Mouse (Mus musculus) bone marrow, adult 2 months (tissue): Measurements from ENCODE around the gene Zfp174. TPM values are rescaled to one million over a fixed set of nuclear protein-coding genes. Genes with fewer than 3 reads are reported as not detected.

Source experiments
- H3K27ac ChIP-seq: fragments of 200-500 bp; 2 replicates; pipeline ENCODE4 v1.5.1; 2012; ENCODE audit warnings: low read depth, mild to moderate bottlenecking, control low read depth, inconsistent platforms, low read length; ENCODE audit not compliant: control insufficient read depth, poor library complexity, insufficient read depth
- H3K4me1 ChIP-seq: fragments of 200-500 bp; 2 replicates; pipeline ENCODE4 v1.6.1; 2011; ENCODE audit warnings: low read length; ENCODE audit not compliant: control insufficient read depth, insufficient read depth
- H3K4me3 ChIP-seq: fragments of 200-500 bp; replicated peaks from 2 replicates; pipeline ENCODE3; 2011; ENCODE audit warnings: mild to moderate bottlenecking, low read depth, low read length, control low read depth; ENCODE audit not compliant: control insufficient read depth
- CTCF ChIP-seq: fragments of 200-500 bp; IDR thresholded peaks from 2 replicates; pipeline ENCODE4 v1.5.1; 2011; ENCODE audit warnings: low read length, control low read depth; ENCODE audit not compliant: control insufficient read depth, insufficient read depth
- POLR2A ChIP-seq: fragments of 200-500 bp; IDR thresholded peaks from 2 replicates; pipeline ENCODE4 v1.6.1; 2011; ENCODE audit warnings: low read depth, mild to moderate bottlenecking, control low read depth, low read length, borderline replicate concordance; ENCODE audit not compliant: control insufficient read depth
- WGBS: fragments of 180-500 bp; shearing (Covaris S2); methylation state at CpG from one replicate; pipeline ENCODE4 v1.1.7; 2018; 5-methylcytosine and 5-hydroxymethylcytosine counted together
- polyA plus RNA-seq: library from polyadenylated mRNA; stranded (reverse); fragments of >200 nt; gene quantifications from 2 replicates; pipeline ENCODE4 v1.2.4, GENCODE M21; 2011; ENCODE audit warnings: low replicate concordance; ENCODE audit not compliant: missing spikeins, insufficient read depth, insufficient read length

Gene Zfp174
- polyA plus RNA-seq, 1 experiment, result 0.42 TPM

DNA sequence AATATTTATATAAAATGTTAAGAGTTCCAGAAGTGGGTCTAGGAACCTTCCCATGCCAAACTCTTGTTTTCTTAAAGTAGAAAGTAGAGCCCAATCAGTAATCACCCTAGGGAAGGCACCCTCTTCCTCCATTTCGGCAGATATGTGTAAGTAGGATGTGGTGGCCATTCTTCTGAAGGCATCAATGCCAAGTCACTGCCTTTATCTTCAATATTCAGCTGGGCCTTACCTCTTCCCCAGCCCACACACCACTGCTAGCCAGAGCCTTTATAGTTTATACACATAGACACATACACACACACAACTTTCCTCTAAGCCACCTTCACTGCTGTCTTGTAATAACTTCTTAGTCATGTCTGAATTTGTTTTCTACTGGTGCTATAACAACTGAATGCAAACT lies 8.7 kb downstream of the Zfp174 start:
- Histone ChIP-seq H3K4me1 (no peaks in the 10 kb centered on the region), H3K27ac (no peak overlapping the region), H3K4me3 (no peak overlapping the region)
- TF ChIP-seq POLR2A, result no peak
- TF ChIP-seq CTCF, result no peak
- WGBS, result 41% methylated on average over 1 of the region's 1 CpGs

DNA sequence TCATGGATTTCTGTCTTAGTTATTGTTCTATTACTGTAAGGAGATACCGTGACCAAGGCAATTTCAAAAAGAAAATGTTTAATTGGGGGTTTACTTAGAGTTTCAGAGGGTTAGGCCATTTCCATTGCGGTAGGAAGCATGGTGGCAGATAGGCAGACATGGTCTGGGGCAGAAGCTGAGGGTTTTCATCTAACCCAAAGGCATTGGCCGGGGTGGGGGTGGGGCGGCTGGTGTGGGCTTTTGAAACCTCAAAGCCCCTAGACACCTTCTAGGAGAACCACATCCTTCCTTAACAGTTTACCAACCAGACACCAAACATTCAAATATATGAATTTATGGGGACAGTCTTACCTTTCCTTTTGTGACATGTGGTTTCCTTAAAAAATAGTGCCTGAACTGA lies 12.2 kb downstream of the Zfp174 start:
- Histone ChIP-seq H3K4me1 (no peaks in the 10 kb centered on the region), H3K4me3 (no peak overlapping the region), H3K27ac (no peak overlapping the region)
- 35% methylated on average over 4 of the region's 4 CpGs for WGBS
- no peak for TF ChIP-seq CTCF
- TF ChIP-seq POLR2A, result no peak

DNA sequence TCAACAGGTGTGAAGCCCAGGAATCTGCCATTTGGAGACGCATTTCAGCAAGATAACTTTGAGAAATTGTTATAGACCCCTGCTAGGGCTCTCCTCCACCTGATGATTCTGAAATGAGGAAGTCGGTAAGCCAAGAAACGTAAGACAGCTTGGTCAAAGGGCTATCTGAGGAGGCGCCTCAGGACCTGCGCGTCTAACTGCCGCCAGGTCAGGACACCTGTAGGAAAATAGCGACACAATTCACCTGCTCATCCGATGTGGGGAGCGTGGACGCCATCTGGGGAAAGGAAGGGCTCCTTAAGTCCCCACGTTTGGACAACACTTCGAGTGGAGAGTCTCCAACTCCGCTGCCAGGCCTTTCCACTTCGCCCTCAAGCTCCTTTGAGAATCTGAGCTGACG lies 24.7 kb downstream of the Zfp174 start:
- H3K4me1 ChIP-seq, result no peaks in the 10 kb centered on the region; the same call in 1 of the 2 replicates
- WGBS, result 1% methylated on average over 16 of the region's 16 CpGs
- no peak for TF ChIP-seq POLR2A
- TF ChIP-seq CTCF, result no peak
- peak overlapping the region; percentile 88 for H3K4me3 ChIP-seq
- peak overlapping the region; percentile 73 for H3K27ac ChIP-seq

DNA sequence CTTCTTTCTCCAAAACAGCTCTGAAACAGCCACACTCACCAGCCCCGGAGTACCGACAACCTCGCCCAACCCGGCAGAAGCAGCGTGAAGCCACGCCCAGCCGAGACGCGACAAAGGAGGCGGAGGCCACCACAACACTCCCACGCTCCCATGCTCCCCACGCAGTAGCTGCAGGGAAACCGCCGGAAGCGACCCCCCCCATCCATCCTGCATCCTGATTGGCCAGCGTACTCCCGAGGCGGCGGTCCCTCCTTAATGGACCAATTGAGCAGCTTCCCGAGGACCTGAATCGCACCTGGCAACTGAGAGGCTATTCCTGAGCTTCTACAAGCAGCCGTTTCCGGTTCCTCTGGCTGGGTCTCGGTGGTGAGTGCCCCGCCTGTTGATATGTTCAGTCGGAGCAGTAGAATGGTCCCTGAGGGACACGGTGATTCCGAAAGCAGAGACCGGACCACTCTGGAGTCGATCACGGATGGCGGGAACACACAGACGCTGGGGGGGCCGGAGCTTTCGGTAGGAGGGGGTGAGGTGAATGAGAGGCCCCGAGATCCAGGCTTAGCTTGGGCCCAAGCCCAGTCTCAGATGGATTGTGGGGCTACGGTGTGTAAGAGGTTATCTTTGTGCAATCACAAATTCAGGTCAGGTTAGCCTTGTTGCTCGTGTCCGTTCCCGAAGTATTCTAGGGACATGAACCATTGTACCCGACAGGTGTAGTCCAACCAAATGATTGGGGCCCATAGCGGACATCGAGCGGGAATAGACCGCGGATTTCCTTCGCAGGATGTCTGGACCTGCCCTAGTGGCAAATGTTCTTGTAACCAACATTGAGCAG lies 25.4 kb downstream of the Zfp174 start, which contains the start of gene Naa60:
Gene Naa60 (plus strand): TSS at position 160 of the 832 bp plus-strand sequence.
- peak within 1 kb of the TSS; percentile 88 for H3K4me3 ChIP-seq
- peak within 1 kb of the TSS; percentile 73 for H3K27ac ChIP-seq
- no peaks in the 10 kb centered on the region; the same call in 1 of the 2 replicates for H3K4me1 ChIP-seq
- TF ChIP-seq CTCF (no peak), POLR2A (no peak; the same call in 1 of the 2 replicates)
- WGBS, result 3% methylated on average over 47 of the region's 47 CpGs

DNA sequence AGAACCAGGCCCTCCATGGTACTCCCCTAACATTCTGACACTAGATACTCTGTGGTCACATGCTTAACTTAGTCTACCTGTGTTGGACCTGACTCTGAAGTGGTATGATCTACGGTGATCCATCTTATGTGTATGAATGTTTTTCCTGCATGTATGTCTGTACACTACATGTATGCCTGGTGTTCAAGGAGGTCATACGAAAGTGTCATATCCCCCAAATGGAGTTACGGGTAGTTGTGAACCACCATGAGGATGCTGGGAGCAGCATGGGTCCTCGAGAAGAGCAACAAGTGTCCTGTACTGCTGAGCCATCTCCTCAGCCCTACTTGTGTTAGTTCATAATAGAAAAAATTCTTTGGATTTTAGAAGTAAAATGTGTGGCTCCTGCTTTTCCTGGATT lies 29.3 kb downstream of the Zfp174 start:
- TF ChIP-seq POLR2A (no peak), CTCF (no peak)
- 94% methylated on average over 4 of the region's 4 CpGs for WGBS
- no peaks in the 10 kb centered on the region for H3K4me1 ChIP-seq
- no peak overlapping the region for H3K4me3 ChIP-seq
- no peak overlapping the region for H3K27ac ChIP-seq

DNA sequence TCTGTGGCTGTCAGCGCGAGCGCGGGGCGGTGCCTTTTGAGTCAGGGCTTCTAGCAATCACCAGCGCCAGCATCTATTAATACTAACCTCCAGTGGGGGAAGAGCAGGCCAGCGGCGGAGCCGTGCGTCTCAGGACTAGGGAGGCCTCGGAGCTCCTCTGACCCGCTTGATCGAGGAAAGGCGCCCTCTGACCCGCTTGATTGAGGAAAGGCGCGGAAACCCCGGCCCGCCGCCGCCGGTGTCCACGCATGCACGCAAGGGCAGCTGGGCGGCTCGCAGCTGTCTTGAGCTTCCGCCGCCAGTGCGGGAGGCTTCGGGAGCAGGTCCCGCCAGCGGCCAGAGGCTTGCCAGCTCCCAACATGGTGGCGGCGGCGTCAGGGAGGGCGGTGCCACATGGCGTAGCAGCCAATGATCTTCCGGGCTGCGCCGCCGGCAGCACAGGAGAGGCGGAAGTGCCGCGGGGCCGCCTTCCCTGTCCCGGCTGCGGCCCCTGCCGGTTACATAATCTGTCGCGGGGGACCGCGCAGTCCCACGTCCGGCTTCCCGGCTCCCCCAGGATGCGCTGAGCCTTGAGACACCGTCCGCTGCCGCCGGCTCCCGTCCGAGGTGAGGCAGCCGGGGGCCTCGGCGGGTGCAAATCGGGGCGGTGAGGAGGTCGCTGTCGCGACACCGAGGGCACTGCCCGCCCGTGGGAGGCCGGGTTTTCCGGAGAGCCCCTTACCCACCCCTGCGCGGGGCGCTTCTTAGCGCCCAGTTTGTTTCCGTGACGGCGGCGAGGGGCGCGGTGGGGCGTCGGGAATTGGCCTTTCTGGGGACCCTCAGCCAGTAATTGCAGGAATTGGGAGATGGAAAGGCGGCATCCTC lies 37.4 kb downstream of the Zfp174 start, which contains the start of the genes Zfp597 and Gm20695:
Gene Zfp597 (minus strand): TSS at position 361 of the 864 bp plus-strand sequence.
Gene Gm20695 (plus strand): TSS at position 448 of the 864 bp plus-strand sequence.
- peak within 1 kb of the TSS; percentile 88 for H3K4me3 ChIP-seq
- peaks cover 1% of the 10 kb centered on the region; the same call in 1 of the 2 replicates for H3K4me1 ChIP-seq
- H3K27ac ChIP-seq, result peak within 1 kb of the TSS; percentile 98
- TF ChIP-seq CTCF, result 0 out of 2 replicates have a peak, but pooled peaks have one; percentile 10
- TF ChIP-seq POLR2A, result peak; percentile 56; the same call in 1 of the 2 replicates
- WGBS, result under 1% methylated on average over 88 of the region's 88 CpGs

DNA sequence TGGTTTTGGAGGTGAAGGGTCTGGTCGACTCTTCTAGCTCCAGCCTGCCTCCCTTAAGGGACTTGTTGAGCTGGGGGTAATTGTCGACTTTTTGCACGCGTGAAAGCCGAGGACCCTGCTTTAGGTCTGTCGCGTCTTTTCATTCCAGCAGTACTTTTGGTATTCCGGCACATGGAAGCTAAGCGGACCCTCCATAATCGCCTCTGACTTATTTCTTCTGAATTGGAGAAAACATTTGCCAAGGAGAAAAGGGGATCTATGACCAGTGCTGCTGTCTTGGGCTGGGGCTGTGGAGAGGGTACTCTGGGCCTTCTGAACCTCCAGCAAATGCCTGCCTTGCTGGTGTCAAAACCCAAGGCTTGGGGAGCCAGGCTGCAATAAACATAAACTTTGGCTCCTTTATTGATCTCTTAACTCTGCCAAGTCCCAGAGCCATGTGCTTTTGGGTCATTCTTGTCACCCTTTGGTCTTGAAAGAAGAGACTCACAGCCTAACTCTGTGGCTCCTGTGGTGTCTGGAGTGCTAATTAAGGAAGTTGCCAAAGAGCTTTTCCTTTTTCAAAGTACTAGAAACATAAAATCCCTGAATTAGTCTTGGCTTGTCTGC lies 38.1 kb downstream of the Zfp174 start:
- Histone ChIP-seq H3K4me1 (peaks cover 1% of the 10 kb centered on the region; the same call in 1 of the 2 replicates), H3K27ac (peak overlapping the region; percentile 98), H3K4me3 (peak overlapping the region; percentile 88)
- TF ChIP-seq POLR2A (no peak), CTCF (no peak)
- under 1% methylated on average over 10 of the region's 10 CpGs for WGBS
